Mouse (Mus musculus): Measurements from ENCODE around the gene Spint2.

GRCm38 (mm10) chr7:29236593-29236992 lies 45.1 kb downstream of the Spint2 start:
- TF ChIP-seq ZC3H11A (IDR thresholded peaks at IDR 0.05; ENCODE audit: borderline replicate concordance, low read depth, low read length) = no peak
- TF ChIP-seq MAFK (IDR thresholded peaks at IDR 0.05; ENCODE audit: insufficient read depth, low read depth, low read length) = no peak

Data from ES-E14 (cell line).